Mouse (Mus musculus) thymus, adult 2 months (tissue): ENCODE results near the gene Trp53i11. TPM values are rescaled to one million over a fixed set of nuclear protein-coding genes. Genes with fewer than 3 reads are reported as not detected.

Experiments used
- DNase-seq: peaks from one replicate; pipeline ENCODE4 v3.0.0; 2021
- H3K27ac ChIP-seq: fragments of 200-500 bp; 2 replicates; pipeline ENCODE4 v1.5.1; 2012; ENCODE audit warnings: low read length, control low read depth; ENCODE audit not compliant: control insufficient read depth, insufficient read depth
- H3K27me3 ChIP-seq: fragments of 200-500 bp; 2 replicates; pipeline ENCODE4 v1.6.1; 2012; ENCODE audit warnings: mild to moderate bottlenecking, low read length, moderate library complexity, mixed read lengths; ENCODE audit not compliant: control insufficient read depth, insufficient read depth
- H3K36me3 ChIP-seq: fragments of 200-500 bp; 2 replicates; pipeline ENCODE4 v1.6.1; 2012; ENCODE audit warnings: mild to moderate bottlenecking, low read length, moderate library complexity; ENCODE audit not compliant: control insufficient read depth, insufficient read depth
- H3K4me1 ChIP-seq: fragments of 200-500 bp; replicated peaks from 2 replicates; pipeline ENCODE4 v1.6.1; 2012; ENCODE audit warnings: low read length; ENCODE audit not compliant: control insufficient read depth, insufficient read depth
- H3K4me3 ChIP-seq: fragments of 200-500 bp; 2 replicates; pipeline ENCODE4 v1.5.1; 2012; ENCODE audit warnings: mild to moderate bottlenecking, low read length, control low read depth, moderate library complexity; ENCODE audit not compliant: control insufficient read depth, insufficient read depth
- CTCF ChIP-seq: fragments of 200-500 bp; IDR thresholded peaks from 2 replicates; pipeline ENCODE4 v1.5.1; 2012; ENCODE audit warnings: mild to moderate bottlenecking, control low read depth, low read length, moderate library complexity, borderline replicate concordance; ENCODE audit not compliant: control insufficient read depth, poor library complexity, insufficient read depth; ENCODE audit errors: extremely low read depth
- POLR2A ChIP-seq: fragments of 200-500 bp; IDR thresholded peaks from 2 replicates; pipeline ENCODE4 v1.6.1; 2012; ENCODE audit warnings: mild to moderate bottlenecking, low read length, control low read depth, moderate library complexity; ENCODE audit not compliant: control insufficient read depth, poor library complexity, insufficient read depth; ENCODE audit errors: extremely low read depth
- WGBS: fragments of 180-500 bp; shearing (Covaris S2); methylation state at CpG from one replicate; pipeline ENCODE4 v1.1.7; 2018; 5-methylcytosine and 5-hydroxymethylcytosine counted together
- polyA plus RNA-seq: library from polyadenylated mRNA; depleted of rRNA; stranded (reverse); fragments of >200 nt; gene quantifications from 2 replicates; pipeline ENCODE4 v1.2.3, GENCODE M21; 2012; rRNA removed

The Trp53i11 gene
- polyA plus RNA-seq, 1 experiment, result 444 TPM

DNA sequence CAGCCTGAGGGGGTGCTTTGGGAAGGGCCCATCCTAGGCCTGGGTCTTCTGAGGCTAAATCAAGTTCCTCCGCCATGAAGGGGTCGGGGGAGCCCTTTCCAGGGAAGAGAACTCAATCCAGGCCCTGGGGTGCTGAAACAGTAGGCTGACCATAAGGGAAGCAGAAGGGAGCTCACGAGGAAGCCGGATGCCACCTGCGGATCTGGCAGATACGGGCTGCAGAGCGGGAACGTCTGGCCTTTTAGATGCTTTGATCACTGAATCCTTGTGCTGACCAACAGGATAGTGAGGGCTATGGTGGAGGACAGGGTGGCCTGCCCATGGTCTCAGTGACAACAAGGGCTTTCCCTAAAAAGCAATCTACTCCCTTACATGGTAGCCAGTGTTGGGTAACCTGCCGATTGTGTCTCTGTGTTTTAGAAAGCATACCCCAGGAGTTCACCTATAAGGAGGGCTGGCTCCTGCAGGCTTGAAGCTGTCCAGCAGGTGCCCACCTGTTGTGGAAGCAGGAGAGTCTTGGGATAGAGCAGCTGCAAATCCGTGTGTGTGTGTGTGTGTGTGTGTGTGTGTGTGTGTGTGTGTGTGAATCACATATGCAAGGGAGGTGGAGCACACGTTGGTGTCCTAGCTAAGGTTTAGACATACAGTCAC lies 56.2 kb downstream of the Trp53i11 start:
- 93% methylated on average over 11 of the region's 11 CpGs for WGBS
- TF ChIP-seq CTCF (no peak), POLR2A (no peak)
- H3K36me3 ChIP-seq, result no peaks in the 10 kb centered on the region
- no peak overlapping the region for H3K4me3 ChIP-seq
- H3K27ac ChIP-seq, result no peak overlapping the region
- no peaks in the 10 kb centered on the region for H3K4me1 ChIP-seq
- no peak for DNase-seq
- no peaks in the 10 kb centered on the region for H3K27me3 ChIP-seq

GRCm38 (mm10) chr2:93244090-93244443 lies 56.7 kb downstream of the Trp53i11 start:
- Histone ChIP-seq H3K4me3 (no peak overlapping the region), H3K36me3 (no peaks in the 10 kb centered on the region), H3K4me1 (no peaks in the 10 kb centered on the region), H3K27me3 (no peaks in the 10 kb centered on the region), H3K27ac (no peak overlapping the region)
- DNase-seq, result no peak
- 96% methylated on average over 8 of the region's 8 CpGs for WGBS
- TF ChIP-seq POLR2A, result no peak
- TF ChIP-seq CTCF, result no peak

- H3K27ac ChIP-seq, result no peak overlapping the region
- WGBS, result 82% methylated on average over 6 of the region's 6 CpGs
- no peak for TF ChIP-seq POLR2A
- no peak for TF ChIP-seq CTCF
- no peak overlapping the region for H3K4me3 ChIP-seq
- H3K36me3 ChIP-seq, result no peaks in the 10 kb centered on the region
- no peaks in the 10 kb centered on the region for H3K4me1 ChIP-seq
- DNase-seq, result no peak
- H3K27me3 ChIP-seq, result no peaks in the 10 kb centered on the region
Observed at GRCm38 (mm10) chr2:93249058-93249457, 61.7 kb downstream of the Trp53i11 start.

- H3K4me1 ChIP-seq, result no peaks in the 10 kb centered on the region
- TF ChIP-seq CTCF (no peak), POLR2A (no peak)
- H3K4me3 ChIP-seq, result no peak overlapping the region
- no peaks in the 10 kb centered on the region for H3K36me3 ChIP-seq
- no peak overlapping the region for H3K27ac ChIP-seq
- no peaks in the 10 kb centered on the region for H3K27me3 ChIP-seq
- DNase-seq, result no peak
- 94% methylated on average over 7 of the region's 7 CpGs for WGBS
Observed at GRCm38 (mm10) chr2:93250611-93251010, 63.3 kb downstream of the Trp53i11 start.

Other genes starting within 250 kb of the Trp53i11 start
- 17.1 and 17.9 TPM in 2 replicates for gene Prdm11, start 141.4 kb upstream of the Trp53i11 start, polyA plus RNA-seq
- 10.7 and 12.2 TPM in 2 replicates for gene Tspan18, start 147.0 kb downstream of the Trp53i11 start, polyA plus RNA-seq